Mouse (Mus musculus): ENCODE results near the gene Retreg1. TPM values are rescaled to one million over a fixed set of nuclear protein-coding genes. Genes with fewer than 3 reads are reported as not detected.

The Retreg1 gene
- polyA plus RNA-seq, 1 experiment from 2014 or later, result 2.2 TPM

- Histone ChIP-seq H3K36me3 (no peaks in the 10 kb centered on the region), H3K4me3 (no peak overlapping the region)
- WGBS, result 86% methylated on average over 26 of the region's 26 CpGs
Measured at GRCm38 (mm10) chr15:25948257-25949223, 105.6 kb downstream of the Retreg1 start.

DNA sequence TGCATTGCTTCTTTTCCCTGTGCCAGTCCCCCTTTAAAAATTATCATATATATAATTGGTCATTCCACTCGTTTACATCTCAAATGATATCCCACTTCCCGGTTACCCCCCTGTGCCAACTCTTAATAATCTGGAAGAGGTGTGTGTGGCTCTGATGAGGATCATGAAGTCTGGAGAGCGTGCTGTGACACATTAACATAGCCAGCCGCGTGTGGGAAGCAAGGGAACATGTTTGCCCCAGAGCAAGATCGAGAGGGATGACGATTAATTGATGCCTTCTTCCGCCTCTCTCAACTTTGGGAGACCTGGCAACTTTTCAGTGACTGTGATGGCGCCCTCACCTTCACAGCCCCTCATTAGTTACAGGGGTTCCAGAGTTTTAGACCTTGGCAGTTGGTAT is 106.7 kb downstream of the Retreg1 start:
- no peak for DNase-seq (ENCODE audit: low spot score)
- WGBS, result 88% methylated on average over 9 of the region's 9 CpGs
- no peaks in the 10 kb centered on the region for H3K36me3 ChIP-seq
- no peaks in the 10 kb centered on the region for H3K4me1 ChIP-seq (replicated peaks)
- H3K9me3 ChIP-seq, result no peaks in the 10 kb centered on the region
- no peak overlapping the region for H3K4me3 ChIP-seq
- H3K27ac ChIP-seq, result no peak overlapping the region
- H3K27me3 ChIP-seq (ENCODE audit: insufficient read depth, poor library complexity, severe bottlenecking), result no peaks in the 10 kb centered on the region

More at GRCm38 (mm10) chr15:25948257-25949223, 105.6 kb downstream of the Retreg1 start:
- Histone ChIP-seq H3K27me3 (ENCODE audit: insufficient read depth, poor library complexity, severe bottlenecking) (no peaks in the 10 kb centered on the region), H3K4me1 (replicated peaks) (no peaks in the 10 kb centered on the region), H3K9me3 (no peaks in the 10 kb centered on the region), H3K27ac (no peak overlapping the region)
- no peak for DNase-seq (ENCODE audit: low spot score)

GRCm38 (mm10) chr15:25950584-25950983 is 107.6 kb downstream of the Retreg1 start:
- Histone ChIP-seq H3K27ac (no peak overlapping the region), H3K36me3 (no peaks in the 10 kb centered on the region), H3K4me3 (no peak overlapping the region), H3K27me3 (ENCODE audit: insufficient read depth, poor library complexity, severe bottlenecking) (no peaks in the 10 kb centered on the region), H3K9me3 (no peaks in the 10 kb centered on the region), H3K4me1 (replicated peaks) (no peaks in the 10 kb centered on the region)
- WGBS, result 87% methylated on average over 5 of the region's 5 CpGs
- no peak for DNase-seq (ENCODE audit: low spot score)

DNA sequence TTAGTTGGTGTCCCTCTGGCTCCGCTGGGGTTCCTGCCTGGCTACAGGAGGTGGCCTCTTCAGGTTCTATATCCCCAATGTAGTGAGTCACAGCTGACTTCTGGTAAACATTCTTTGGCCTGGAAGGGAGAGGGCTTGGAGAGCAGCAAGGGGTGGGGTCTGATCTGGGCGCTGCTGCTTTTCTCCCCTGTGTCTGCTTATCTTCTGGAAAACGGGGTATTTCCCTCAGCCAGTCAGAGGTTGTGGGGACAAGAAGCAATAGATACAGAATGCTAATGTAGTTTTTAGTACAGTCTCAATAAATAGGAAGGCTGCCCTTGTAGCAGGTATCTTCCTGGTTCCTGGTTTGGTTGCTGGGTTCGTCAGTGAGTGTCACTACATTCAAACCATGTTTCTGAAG is 108.1 kb downstream of the Retreg1 start:
- H3K9me3 ChIP-seq, result no peaks in the 10 kb centered on the region
- DNase-seq (ENCODE audit: low spot score), result no peak
- H3K4me1 ChIP-seq (replicated peaks), result no peaks in the 10 kb centered on the region
- H3K27me3 ChIP-seq (ENCODE audit: insufficient read depth, poor library complexity, severe bottlenecking), result no peaks in the 10 kb centered on the region
- 82% methylated on average over 4 of the region's 4 CpGs for WGBS
- no peak overlapping the region for H3K27ac ChIP-seq
- no peaks in the 10 kb centered on the region for H3K36me3 ChIP-seq
- H3K4me3 ChIP-seq, result no peak overlapping the region

GRCm38 (mm10) chr15:25956001-25956400 is 113.0 kb downstream of the Retreg1 start:
- H3K4me1 ChIP-seq (replicated peaks), result no peaks in the 10 kb centered on the region
- 86% methylated on average over 5 of the region's 5 CpGs for WGBS
- no peak for DNase-seq (ENCODE audit: low spot score)
- H3K4me3 ChIP-seq, result no peak overlapping the region
- no peaks in the 10 kb centered on the region for H3K9me3 ChIP-seq
- H3K27ac ChIP-seq, result no peak overlapping the region
- no peaks in the 10 kb centered on the region for H3K27me3 ChIP-seq (ENCODE audit: insufficient read depth, poor library complexity, severe bottlenecking)
- no peaks in the 10 kb centered on the region for H3K36me3 ChIP-seq

- no peak overlapping the region for H3K4me3 ChIP-seq
- 63% methylated on average over 11 of the region's 11 CpGs for WGBS
Measured at GRCm38 (mm10) chr15:25956422-25957117, 113.6 kb downstream of the Retreg1 start.

DNA sequence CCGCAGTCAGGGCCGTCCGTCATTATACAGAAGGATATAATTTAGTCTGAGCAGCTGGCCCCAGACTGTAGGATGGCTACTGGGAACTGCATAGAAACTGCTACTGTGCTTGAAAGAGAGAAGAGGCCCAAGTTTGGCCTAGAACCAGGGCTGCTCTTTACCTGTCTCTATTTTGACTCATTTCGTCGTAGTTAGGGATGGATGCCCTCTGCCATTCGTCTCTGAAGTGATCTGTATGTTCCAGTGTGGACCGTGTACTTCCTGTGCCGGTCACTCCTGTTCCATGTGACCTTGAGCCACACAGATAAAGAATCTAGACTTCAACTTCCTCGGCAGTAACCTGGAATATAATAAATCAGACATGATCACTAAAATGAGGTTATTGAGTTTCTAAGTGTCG is 114.7 kb downstream of the Retreg1 start:
- Histone ChIP-seq H3K27me3 (ENCODE audit: insufficient read depth, poor library complexity, severe bottlenecking) (no peaks in the 10 kb centered on the region), H3K9me3 (no peaks in the 10 kb centered on the region), H3K4me3 (no peak overlapping the region), H3K36me3 (no peaks in the 10 kb centered on the region), H3K4me1 (replicated peaks) (no peaks in the 10 kb centered on the region), H3K27ac (no peak overlapping the region)
- WGBS, result 88% methylated on average over 10 of the region's 10 CpGs
- no peak for DNase-seq (ENCODE audit: low spot score)

More at GRCm38 (mm10) chr15:25956422-25957117, 113.6 kb downstream of the Retreg1 start:
- H3K4me1 ChIP-seq (replicated peaks), result no peaks in the 10 kb centered on the region
- H3K27me3 ChIP-seq (ENCODE audit: insufficient read depth, poor library complexity, severe bottlenecking), result no peaks in the 10 kb centered on the region
- no peak overlapping the region for H3K27ac ChIP-seq
- H3K9me3 ChIP-seq, result no peaks in the 10 kb centered on the region
- DNase-seq (ENCODE audit: low spot score), result no peak
- no peaks in the 10 kb centered on the region for H3K36me3 ChIP-seq

GRCm38 (mm10) chr15:25959375-25959774 is 116.4 kb downstream of the Retreg1 start:
- Histone ChIP-seq H3K9me3 (no peaks in the 10 kb centered on the region), H3K27me3 (ENCODE audit: insufficient read depth, poor library complexity, severe bottlenecking) (no peaks in the 10 kb centered on the region), H3K4me3 (no peak overlapping the region), H3K27ac (no peak overlapping the region), H3K36me3 (no peaks in the 10 kb centered on the region), H3K4me1 (replicated peaks) (no peaks in the 10 kb centered on the region)
- 45% methylated on average over 5 of the region's 5 CpGs for WGBS
- no peak for DNase-seq (ENCODE audit: low spot score)

GRCm38 (mm10) chr15:25960231-25960630 is 117.3 kb downstream of the Retreg1 start:
- no peaks in the 10 kb centered on the region for H3K36me3 ChIP-seq
- WGBS, result 83% methylated on average over 5 of the region's 5 CpGs
- no peak overlapping the region for H3K27ac ChIP-seq
- no peaks in the 10 kb centered on the region for H3K9me3 ChIP-seq
- H3K4me1 ChIP-seq (replicated peaks), result no peaks in the 10 kb centered on the region
- H3K4me3 ChIP-seq, result no peak overlapping the region
- no peaks in the 10 kb centered on the region for H3K27me3 ChIP-seq (ENCODE audit: insufficient read depth, poor library complexity, severe bottlenecking)
- DNase-seq (ENCODE audit: low spot score), result no peak

- Histone ChIP-seq H3K4me1 (replicated peaks) (no peaks in the 10 kb centered on the region), H3K4me3 (no peak overlapping the region), H3K9me3 (no peaks in the 10 kb centered on the region), H3K36me3 (no peaks in the 10 kb centered on the region), H3K27ac (no peak overlapping the region), H3K27me3 (ENCODE audit: insufficient read depth, poor library complexity, severe bottlenecking) (no peaks in the 10 kb centered on the region)
- 84% methylated on average over 6 of the region's 6 CpGs for WGBS
- DNase-seq (ENCODE audit: low spot score), result no peak
Measured at GRCm38 (mm10) chr15:25966220-25966774, 123.3 kb downstream of the Retreg1 start.

GRCm38 (mm10) chr15:25971596-25971995 is 128.6 kb downstream of the Retreg1 start:
- Histone ChIP-seq H3K27ac (no peak overlapping the region), H3K36me3 (no peaks in the 10 kb centered on the region), H3K27me3 (ENCODE audit: insufficient read depth, poor library complexity, severe bottlenecking) (no peaks in the 10 kb centered on the region), H3K4me1 (replicated peaks) (no peaks in the 10 kb centered on the region), H3K9me3 (no peaks in the 10 kb centered on the region), H3K4me3 (no peak overlapping the region)
- no peak for DNase-seq (ENCODE audit: low spot score)
- 89% methylated on average over 9 of the region's 9 CpGs for WGBS

DNA sequence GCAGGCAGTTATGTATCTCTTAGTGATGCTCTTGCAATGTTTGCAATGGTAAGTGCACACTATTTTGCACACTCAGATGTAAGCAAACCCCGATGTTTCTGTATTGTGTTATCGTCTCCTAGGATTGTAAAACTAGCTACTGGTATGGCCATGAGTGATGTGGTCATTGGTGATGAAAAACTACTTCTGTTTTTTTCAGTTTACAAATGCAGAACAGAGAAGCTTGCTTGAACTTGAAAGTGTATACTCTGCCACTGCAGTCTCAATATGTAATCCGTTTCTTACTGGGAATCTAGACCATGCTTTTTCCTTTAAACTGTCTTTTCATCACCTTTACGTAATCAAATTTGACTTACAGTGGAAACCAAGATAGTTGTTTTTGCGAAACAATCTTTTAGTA is 129.8 kb downstream of the Retreg1 start:
- WGBS, result 92% methylated on average over 5 of the region's 5 CpGs
- Histone ChIP-seq H3K27me3 (ENCODE audit: insufficient read depth, poor library complexity, severe bottlenecking) (no peaks in the 10 kb centered on the region), H3K36me3 (no peaks in the 10 kb centered on the region), H3K4me3 (no peak overlapping the region), H3K9me3 (no peaks in the 10 kb centered on the region), H3K4me1 (replicated peaks) (no peaks in the 10 kb centered on the region), H3K27ac (no peak overlapping the region)
- no peak for DNase-seq (ENCODE audit: low spot score)

GRCm38 (mm10) chr15:25974352-25974751 is 131.4 kb downstream of the Retreg1 start:
- Histone ChIP-seq H3K9me3 (no peaks in the 10 kb centered on the region), H3K27me3 (ENCODE audit: insufficient read depth, poor library complexity, severe bottlenecking) (no peaks in the 10 kb centered on the region), H3K27ac (no peak overlapping the region), H3K36me3 (no peaks in the 10 kb centered on the region), H3K4me3 (no peak overlapping the region), H3K4me1 (replicated peaks) (no peaks in the 10 kb centered on the region)
- 90% methylated on average over 4 of the region's 4 CpGs for WGBS
- no peak for DNase-seq (ENCODE audit: low spot score)

Measured in hindbrain, embryonic 10.5 days (tissue).